ENCODE assay signal across 20 mouse cellular contexts in the genomic region with DNA sequence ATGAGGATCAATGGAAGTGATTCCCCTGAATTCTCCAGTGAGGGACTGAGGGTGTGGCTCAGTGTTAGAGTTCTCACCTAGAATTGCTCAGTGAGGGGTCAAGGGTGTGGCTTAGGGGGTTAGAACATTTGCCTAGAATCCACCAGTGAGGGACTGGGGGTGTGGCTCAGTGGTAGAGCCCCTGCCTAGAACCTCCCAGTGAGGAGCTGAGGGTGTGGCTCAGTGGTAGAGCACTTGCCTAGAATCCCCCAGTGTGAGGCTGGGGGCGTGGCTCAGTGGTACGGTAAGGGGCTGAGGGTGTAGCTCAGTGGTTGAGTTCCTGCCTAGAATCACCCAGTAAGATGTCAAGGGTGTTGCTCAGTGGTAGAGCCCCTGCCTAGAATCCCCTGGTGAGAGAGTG. TPM values are rescaled to one million over a fixed set of nuclear protein-coding genes. Genes with fewer than 3 reads are reported as not detected.
A peak's percentile ranks its signal among the peaks of the same experiment; 100 is the strongest.
DNase-seq lines count a peak whose midpoint lies in the region; ATAC-seq and TF ChIP-seq lines count a peak whose summit lies in the region.
"Had no signal": no experiment of that assay in that cellular context is flagged by ENCODE, and none has a peak within 500 bp of the region (broad histone marks: within the 10 kb centered on the region; RNA-seq: fewer than 3 reads in every experiment).

No protein-coding gene starts in this region.

- H3K36me3 ChIP-seq in forebrain, postnatal 0 days (ENCODE audit: insufficient read depth) = peaks cover 40% of the 10 kb centered on the region
- H3K36me3 ChIP-seq in forebrain, embryonic 14.5 days (ENCODE audit: control insufficient read depth, insufficient read depth, low read length) = peaks cover 15% of the 10 kb centered on the region
- H3K36me3 ChIP-seq in kidney, postnatal 0 days (ENCODE audit: insufficient read depth, low read length) = no peaks in the 10 kb centered on the region
- no peaks in the 10 kb centered on the region for H3K36me3 ChIP-seq in embryonic facial prominence, embryonic 15.5 days
- H3K36me3 ChIP-seq: embryonic facial prominence, embryonic 12.5 days; heart, embryonic 12.5 days had no signal

- H3K9ac ChIP-seq in forebrain, postnatal 0 days = no peak overlapping the region
- no peak overlapping the region for H3K9ac ChIP-seq in forebrain, embryonic 14.5 days (ENCODE audit: low read length)
- no peak overlapping the region for H3K9ac ChIP-seq in kidney, postnatal 0 days (ENCODE audit: low read depth, low read length)
- no peak overlapping the region for H3K9ac ChIP-seq in embryonic facial prominence, embryonic 15.5 days
- H3K9ac ChIP-seq: embryonic facial prominence, embryonic 12.5 days; forebrain, embryonic 13.5 days; heart, embryonic 12.5 days had no signal

- no peak for DNase-seq in forebrain, postnatal 0 days
- no peak for DNase-seq in forebrain, embryonic 14.5 days (ENCODE audit: low spot score)
- no peak for DNase-seq in kidney, postnatal 0 days (ENCODE audit: low spot score)
- no peak for DNase-seq in kidney, adult 9 months
- DNase-seq in ES-CJ7 (ENCODE audit: low read depth, low spot score) = peak; percentile 80
- DNase-seq in layer of hippocampus, adult 9-11 months = no peak
- DNase-seq: adrenal gland, postnatal 10 days; cerebellum, adult 11 months; cerebellum, adult 8-10 months; cerebellum, postnatal 14 days; embryo, embryonic 11 days; gastrocnemius, postnatal 36 days; heart, adult 2 months had no signal

- H3K4me2 ChIP-seq in forebrain, postnatal 0 days (ENCODE audit: low read depth) = no peak overlapping the region
- no peak overlapping the region for H3K4me2 ChIP-seq in forebrain, embryonic 14.5 days (ENCODE audit: low read length)
- H3K4me2 ChIP-seq in kidney, postnatal 0 days (ENCODE audit: low read length) = no peak overlapping the region
- no peak overlapping the region for H3K4me2 ChIP-seq in embryonic facial prominence, embryonic 15.5 days (replicated peaks)
- H3K4me2 ChIP-seq: embryonic facial prominence, embryonic 12.5 days; forebrain, embryonic 13.5 days; heart, embryonic 12.5 days had no signal

- H3K4me3 ChIP-seq in forebrain, postnatal 0 days (ENCODE audit: low read depth, low read length) = no peak overlapping the region
- H3K4me3 ChIP-seq in forebrain, embryonic 14.5 days (ENCODE audit: low read depth, low read length) = no peak overlapping the region
- no peak overlapping the region for H3K4me3 ChIP-seq in kidney, postnatal 0 days (replicated peaks; ENCODE audit: low read depth, low read length)
- H3K4me3 ChIP-seq in embryonic facial prominence, embryonic 15.5 days (replicated peaks) = no peak overlapping the region
- H3K4me3 ChIP-seq: embryonic facial prominence, embryonic 12.5 days; forebrain, embryonic 13.5 days; heart, adult 2 months; heart, embryonic 12.5 days had no signal

- no peaks in the 10 kb centered on the region for H3K9me3 ChIP-seq in forebrain, postnatal 0 days (ENCODE audit: low read length)
- H3K9me3 ChIP-seq in forebrain, embryonic 14.5 days (replicated peaks; ENCODE audit: control insufficient read depth, low read length) = no peaks in the 10 kb centered on the region
- H3K9me3 ChIP-seq in kidney, postnatal 0 days (replicated peaks; ENCODE audit: low read length) = no peaks in the 10 kb centered on the region
- no peaks in the 10 kb centered on the region for H3K9me3 ChIP-seq in embryonic facial prominence, embryonic 15.5 days (replicated peaks)
- H3K9me3 ChIP-seq: embryonic facial prominence, embryonic 12.5 days; forebrain, embryonic 13.5 days; heart, embryonic 12.5 days had no signal

- no peaks in the 10 kb centered on the region for H3K4me1 ChIP-seq in forebrain, postnatal 0 days (ENCODE audit: insufficient read depth)
- H3K4me1 ChIP-seq in forebrain, embryonic 14.5 days (ENCODE audit: control insufficient read depth, insufficient read depth, low read length) = no peaks in the 10 kb centered on the region
- no peaks in the 10 kb centered on the region for H3K4me1 ChIP-seq in kidney, postnatal 0 days (replicated peaks; ENCODE audit: insufficient read depth, low read length)
- H3K4me1 ChIP-seq in embryonic facial prominence, embryonic 15.5 days = no peaks in the 10 kb centered on the region
- H3K4me1 ChIP-seq: embryonic facial prominence, embryonic 12.5 days; forebrain, embryonic 13.5 days; heart, embryonic 12.5 days had no signal

- H3K27me3 ChIP-seq in forebrain, postnatal 0 days (ENCODE audit: insufficient read depth, low read length) = no peaks in the 10 kb centered on the region
- no peaks in the 10 kb centered on the region for H3K27me3 ChIP-seq in forebrain, embryonic 14.5 days (replicated peaks; ENCODE audit: control insufficient read depth, insufficient read depth, low read length)
- H3K27me3 ChIP-seq in kidney, postnatal 0 days (ENCODE audit: insufficient read depth, low read length) = no peaks in the 10 kb centered on the region
- no peaks in the 10 kb centered on the region for H3K27me3 ChIP-seq in embryonic facial prominence, embryonic 15.5 days
- H3K27me3 ChIP-seq: forebrain, embryonic 13.5 days had no signal

- no peak for TF ChIP-seq CTCF in forebrain, postnatal 0 days (IDR thresholded peaks at IDR 0.05; ENCODE audit: low read depth)
- TF ChIP-seq CTCF in kidney, postnatal 0 days (IDR thresholded peaks at IDR 0.05; ENCODE audit: low read depth) = no peak

- H3K27ac ChIP-seq in forebrain, postnatal 0 days (ENCODE audit: low read depth, low read length) = no peak overlapping the region
- H3K27ac ChIP-seq in forebrain, embryonic 14.5 days (ENCODE audit: low read depth, low read length) = no peak overlapping the region
- H3K27ac ChIP-seq in kidney, postnatal 0 days = no peak overlapping the region
- no peak overlapping the region for H3K27ac ChIP-seq in embryonic facial prominence, embryonic 15.5 days (replicated peaks)
- H3K27ac ChIP-seq: embryonic facial prominence, embryonic 12.5 days; forebrain, embryonic 13.5 days; heart, adult 2 months had no signal

- 86% methylated on average over 2 of the region's 2 CpGs for WGBS in forebrain, postnatal 0 days
- 82% methylated on average over 2 of the region's 2 CpGs for WGBS in forebrain, embryonic 14.5 days
- 76% methylated on average over 2 of the region's 2 CpGs for WGBS in kidney, postnatal 0 days
- 66% methylated on average over 2 of the region's 2 CpGs for WGBS in embryonic facial prominence, embryonic 15.5 days

- peak; percentile 26; the same call in 1 of the 2 replicates for ATAC-seq in forebrain, postnatal 0 days
- ATAC-seq in forebrain, embryonic 14.5 days = no peak
- 0 out of 2 replicates have a peak, but pooled peaks have one; percentile 29 for ATAC-seq in kidney, postnatal 0 days (replicated peaks; ENCODE audit: low FRiP score, low read depth)
- ATAC-seq in embryonic facial prominence, embryonic 15.5 days (ENCODE audit: insufficient number of reproducible peaks, low FRiP score, low TSS enrichment, low read depth) = peak; percentile 34; the same call in 1 of the 2 replicates
- ATAC-seq: forebrain, embryonic 13.5 days; hindbrain, embryonic 16.5 days; Patski had no signal

RNA-seq across cellular contexts. Expression of a gene that starts 6.8 kb away (rescaled TPM):
- 0.62 and 2.2 TPM in 2 replicates for total RNA-seq in forebrain, postnatal 0 days (2014; rRNA removed)
- polyA plus RNA-seq in forebrain, postnatal 0 days (2015; fragmentation: Nextera tagmentation; extraction: Ambion mirVana) = 1.3 and 2.0 TPM in 2 replicates
- 0.55 and 0.72 TPM in 2 replicates for polyA plus RNA-seq in forebrain, embryonic 14.5 days (2014; fragmentation: Nextera tagmentation; extraction: Ambion mirVana)
- polyA plus RNA-seq in kidney, postnatal 0 days (2015; fragmentation: Nextera tagmentation; extraction: Ambion mirVana) = 2.0 and 2.5 TPM in 2 replicates
- 4.4 and 7.8 TPM in 2 replicates for polyA plus RNA-seq in embryonic facial prominence, embryonic 15.5 days (2015; fragmentation: Nextera tagmentation; extraction: Ambion mirVana)
- total RNA-seq: gastrocnemius, postnatal 36 days had no signal

RNA-seq across cellular contexts. Expression of a gene that starts 8.3 kb away (rescaled TPM):
- total RNA-seq in forebrain, postnatal 0 days (2014; rRNA removed) = 170 and 231 TPM in 2 replicates
- polyA plus RNA-seq in forebrain, postnatal 0 days (2015; fragmentation: Nextera tagmentation; extraction: Ambion mirVana) = 301 and 305 TPM in 2 replicates
- polyA plus RNA-seq in forebrain, embryonic 14.5 days (2014; fragmentation: Nextera tagmentation; extraction: Ambion mirVana) = 133 and 153 TPM in 2 replicates
- 6.4 and 6.6 TPM in 2 replicates for polyA plus RNA-seq in kidney, postnatal 0 days (2015; fragmentation: Nextera tagmentation; extraction: Ambion mirVana)
- 9.1 and 10.7 TPM in 2 replicates for polyA plus RNA-seq in embryonic facial prominence, embryonic 15.5 days (2015; fragmentation: Nextera tagmentation; extraction: Ambion mirVana)
- total RNA-seq: common myeloid progenitor, adult 5-6 weeks; gastrocnemius, postnatal 36 days had no signal

RNA-seq across cellular contexts. Expression of a gene that starts 15.0 kb away (rescaled TPM):
- 0.62 and 3.6 TPM in 2 replicates for total RNA-seq in forebrain, postnatal 0 days (2014; rRNA removed)
- 0.89 and 1.2 TPM in 2 replicates for polyA plus RNA-seq in forebrain, postnatal 0 days (2015; fragmentation: Nextera tagmentation; extraction: Ambion mirVana)
- polyA plus RNA-seq in forebrain, embryonic 14.5 days (2014; fragmentation: Nextera tagmentation; extraction: Ambion mirVana) = 0.81 and 1.7 TPM in 2 replicates
- 5.6 and 6.3 TPM in 2 replicates for polyA plus RNA-seq in kidney, postnatal 0 days (2015; fragmentation: Nextera tagmentation; extraction: Ambion mirVana)
- 5.1 and 5.9 TPM in 2 replicates for polyA plus RNA-seq in embryonic facial prominence, embryonic 15.5 days (2015; fragmentation: Nextera tagmentation; extraction: Ambion mirVana)

RNA-seq across cellular contexts. Expression of a gene that starts 22.8 kb away (rescaled TPM):
- total RNA-seq in forebrain, postnatal 0 days (2014; rRNA removed) = 0.77 and 2.9 TPM in 2 replicates
- 3.4 and 3.9 TPM in 2 replicates for polyA plus RNA-seq in forebrain, postnatal 0 days (2015; fragmentation: Nextera tagmentation; extraction: Ambion mirVana)
- polyA plus RNA-seq in forebrain, embryonic 14.5 days (2014; fragmentation: Nextera tagmentation; extraction: Ambion mirVana) = 1.4 and 2.3 TPM in 2 replicates
- polyA plus RNA-seq in kidney, postnatal 0 days (2015; fragmentation: Nextera tagmentation; extraction: Ambion mirVana) = 10.8 and 15.2 TPM in 2 replicates
- polyA plus RNA-seq in embryonic facial prominence, embryonic 15.5 days (2015; fragmentation: Nextera tagmentation; extraction: Ambion mirVana) = 290 and 382 TPM in 2 replicates
- polyA plus RNA-seq: Patski had no signal

RNA-seq across cellular contexts. Expression of a gene that starts 37.5 kb away (rescaled TPM):
- 94.2 and 100 TPM in 2 replicates for total RNA-seq in forebrain, postnatal 0 days (2014; rRNA removed)
- 27.8 and 35.1 TPM in 2 replicates for polyA plus RNA-seq in forebrain, postnatal 0 days (2015; fragmentation: Nextera tagmentation; extraction: Ambion mirVana)
- polyA plus RNA-seq in forebrain, embryonic 14.5 days (2014; fragmentation: Nextera tagmentation; extraction: Ambion mirVana) = 29.4 and 32.1 TPM in 2 replicates
- polyA plus RNA-seq in kidney, postnatal 0 days (2015; fragmentation: Nextera tagmentation; extraction: Ambion mirVana) = 31.3 and 33.8 TPM in 2 replicates
- 52.5 and 57.2 TPM in 2 replicates for polyA plus RNA-seq in embryonic facial prominence, embryonic 15.5 days (2015; fragmentation: Nextera tagmentation; extraction: Ambion mirVana)

Comparison
In these comparisons a context has a peak if more than half of its experiments do, and no peak if none do; other contexts are left out.
1. RNA of a gene that starts 8.3 kb away (polyA plus RNA-seq): 301 to 305 TPM in forebrain, postnatal 0 days and 133 to 153 TPM in forebrain, embryonic 14.5 days; 9.1 to 10.7 TPM in embryonic facial prominence, embryonic 15.5 days and 6.4 to 6.6 TPM in kidney, postnatal 0 days; every median in the first group is over 10 times any median in the second.